Mouse (Mus musculus) brain, adult 2 months (tissue): ENCODE data around the gene Ccdc181.

ENCODE experiments used
- DNase-seq: peaks from one replicate; pipeline ENCODE4 v3.0.0; 2011; ENCODE audit warnings: low read depth, low spot score

Gene Ccdc181

GRCm38 (mm10) chr1:164284007-164284406 lies 8.6 kb downstream of the Ccdc181 start:
- DNase-seq = no peak

- DNase-seq = peak; percentile 78
Measured at GRCm38 (mm10) chr1:164287406-164287805, 12.0 kb downstream of the Ccdc181 start.

GRCm38 (mm10) chr1:164292040-164292439 lies 16.7 kb downstream of the Ccdc181 start:
- peak; percentile 20 for DNase-seq

- DNase-seq = no peak
Measured at GRCm38 (mm10) chr1:164294071-164294470, 18.7 kb downstream of the Ccdc181 start.

- no peak for DNase-seq
Measured at GRCm38 (mm10) chr1:164296473-164296872, 21.1 kb downstream of the Ccdc181 start.

GRCm38 (mm10) chr1:164301949-164302348 lies 26.6 kb downstream of the Ccdc181 start:
- no peak for DNase-seq

GRCm38 (mm10) chr1:164303821-164304220 lies 28.4 kb downstream of the Ccdc181 start, which contains the start of gene Nme7:
Nme7 (plus strand) TSS chr1:164304121.
- DNase-seq = no peak

- peak; percentile 99 for DNase-seq
Measured at GRCm38 (mm10) chr1:164307124-164307751, 31.9 kb downstream of the Ccdc181 start, which contains the start of gene Blzf1. Blzf1 (minus strand) TSS chr1:164307489.

- DNase-seq = peak; percentile 12
Measured at GRCm38 (mm10) chr1:164307922-164308321, 32.5 kb downstream of the Ccdc181 start.

- DNase-seq = no peak
Measured at GRCm38 (mm10) chr1:164314085-164314484, 38.7 kb downstream of the Ccdc181 start.

GRCm38 (mm10) chr1:164315266-164315665 lies 39.9 kb downstream of the Ccdc181 start:
- DNase-seq = peak; percentile 36

- DNase-seq = peak; percentile 91
Measured at GRCm38 (mm10) chr1:164316697-164317096, 41.3 kb downstream of the Ccdc181 start.

GRCm38 (mm10) chr1:164317261-164317660 lies 41.9 kb downstream of the Ccdc181 start:
- DNase-seq = no peak

GRCm38 (mm10) chr1:164318474-164318873 lies 43.1 kb downstream of the Ccdc181 start:
- DNase-seq = no peak

- DNase-seq = peak; percentile 13
Measured at GRCm38 (mm10) chr1:164319542-164320140, 44.3 kb downstream of the Ccdc181 start.

GRCm38 (mm10) chr1:164320731-164321130 lies 45.3 kb downstream of the Ccdc181 start:
- peak; percentile 57 for DNase-seq

- DNase-seq = peak; percentile 19
Measured at GRCm38 (mm10) chr1:164321408-164321807, 46.0 kb downstream of the Ccdc181 start.

GRCm38 (mm10) chr1:164322987-164323650 lies 47.7 kb downstream of the Ccdc181 start:
- DNase-seq = no peak

GRCm38 (mm10) chr1:164324221-164324620 lies 48.8 kb downstream of the Ccdc181 start:
- DNase-seq = no peak

GRCm38 (mm10) chr1:164324878-164325277 lies 49.5 kb downstream of the Ccdc181 start:
- no peak for DNase-seq

GRCm38 (mm10) chr1:164326600-164327155 lies 51.3 kb downstream of the Ccdc181 start:
- peak; percentile 84 for DNase-seq

- no peak for DNase-seq
Measured at GRCm38 (mm10) chr1:164327764-164328163, 52.4 kb downstream of the Ccdc181 start.
